Mouse (Mus musculus) layer of hippocampus, postnatal 14 days (tissue): ENCODE data around the gene Ms4a6b. TPM values are rescaled to one million over a fixed set of nuclear protein-coding genes. Genes with fewer than 3 reads are reported as not detected.
A peak's percentile ranks its signal among the peaks of the same experiment; 100 is the strongest.
"Not testable (repeated sequence)": the region's sequence is repeated elsewhere in the genome, so short reads cannot be mapped to it uniquely, and the experiment has no call there.

Source experiments
- DNase-seq, 2 experiments: peaks; one replicate each; pipeline ENCODE4 v3.0.0; 2021 to 2022; ENCODE audit warnings: low spot score in 2 of 2, mixed read lengths in 1 of 2
- long read RNA-seq, 2 experiments: library from polyadenylated mRNA; stranded (forward); transcript quantifications; one replicate each; pipeline ENCODE4 v2.0.0; 2021
- total RNA-seq, 2 experiments: library from RNA; stranded (reverse); gene quantifications; 2 replicates each; pipeline ENCODE4 v1.2.3; 2021

Ms4a6b gene
- 1 to 10 TPM; 2.4 to 2.5 TPM for total RNA-seq
- long read RNA-seq, experiment 1, partial matches to known transcripts: 0 of 2 reads
- long read RNA-seq, experiment 1, other reads (novel, unspliced or antisense): 1 of 2 reads
- long read RNA-seq, experiment 2: 0 reads

- no peak for DNase-seq
Measured at GRCm38 (mm10) chr19:11516246-11516645, at the start of gene Ms4a6b. TSS of gene Ms4a6b (plus strand) at chr19:11516512.

GRCm38 (mm10) chr19:11468361-11468760 is 48.0 kb upstream of the Ms4a6b start:
- not testable (repeated sequence) for DNase-seq

- DNase-seq: not testable (repeated sequence)
Measured at GRCm38 (mm10) chr19:11469215-11469614, 47.1 kb upstream of the Ms4a6b start, which contains the start of gene Ms4a6c. TSS of gene Ms4a6c (plus strand) at chr19:11469366.

GRCm38 (mm10) chr19:11479714-11480113 is 36.6 kb upstream of the Ms4a6b start:
- DNase-seq: no peak

GRCm38 (mm10) chr19:11482684-11483083 is 33.6 kb upstream of the Ms4a6b start:
- DNase-seq: no peak

GRCm38 (mm10) chr19:11483941-11484340 is 32.4 kb upstream of the Ms4a6b start:
- DNase-seq: no peak

- no peak for DNase-seq
Measured at GRCm38 (mm10) chr19:11484388-11484787, 31.9 kb upstream of the Ms4a6b start.

GRCm38 (mm10) chr19:11485266-11485665 is 31.0 kb upstream of the Ms4a6b start:
- DNase-seq: no peak

GRCm38 (mm10) chr19:11485746-11486145 is 30.6 kb upstream of the Ms4a6b start, which contains the start of gene Gm8369:
TSS of gene Gm8369 (plus strand) at chr19:11485938.
- peak; percentile 11 to 52 for DNase-seq

GRCm38 (mm10) chr19:11486599-11486998 is 29.7 kb upstream of the Ms4a6b start:
- DNase-seq: no peak

GRCm38 (mm10) chr19:11491406-11492189 is 24.7 kb upstream of the Ms4a6b start:
- no peak for DNase-seq

GRCm38 (mm10) chr19:11492671-11493070 is 23.6 kb upstream of the Ms4a6b start:
- no peak for DNase-seq

- no peak for DNase-seq
Measured at GRCm38 (mm10) chr19:11494519-11494918, 21.8 kb upstream of the Ms4a6b start.

- DNase-seq: no peak
Measured at GRCm38 (mm10) chr19:11496361-11496760, 20.0 kb upstream of the Ms4a6b start.

GRCm38 (mm10) chr19:11497300-11497699 is 19.0 kb upstream of the Ms4a6b start:
- not testable (repeated sequence) for DNase-seq

GRCm38 (mm10) chr19:11500796-11501195 is 15.5 kb upstream of the Ms4a6b start:
- DNase-seq: no peak

GRCm38 (mm10) chr19:11501326-11501725 is 15.0 kb upstream of the Ms4a6b start:
- DNase-seq: no peak

GRCm38 (mm10) chr19:11504857-11505256 is 11.5 kb upstream of the Ms4a6b start:
- DNase-seq: no peak

GRCm38 (mm10) chr19:11513458-11513857 is 2.9 kb upstream of the Ms4a6b start:
- no peak for DNase-seq

GRCm38 (mm10) chr19:11516845-11517244 is 533 bp downstream of the Ms4a6b start:
- DNase-seq: no peak

- DNase-seq: not testable (repeated sequence)
Measured at GRCm38 (mm10) chr19:11517373-11517772, 1.1 kb downstream of the Ms4a6b start.

GRCm38 (mm10) chr19:11518356-11518755 is 2.0 kb downstream of the Ms4a6b start:
- DNase-seq: not testable (repeated sequence)

- no peak for DNase-seq
Measured at GRCm38 (mm10) chr19:11520146-11520545, 3.8 kb downstream of the Ms4a6b start.
